Mouse (Mus musculus) embryonic facial prominence, embryonic 15.5 days (tissue): Measurements from ENCODE around the gene Arhgap15. TPM values are rescaled to one million over a fixed set of nuclear protein-coding genes. Genes with fewer than 3 reads are reported as not detected.

Source experiments
- ATAC-seq: fragments of 200-750 bp; cut with Nextera tagmentation; 2 replicates; pipeline ENCODE4 v1.8.0; 2017; ENCODE audit warnings: low read depth, moderate TSS enrichment; ENCODE audit not compliant: insufficient number of reproducible peaks, low FRiP score, low TSS enrichment
- H3K27ac ChIP-seq: fragments of 300-500 bp; sonication (generic); replicated peaks from 2 replicates; pipeline ENCODE4 v1.5.1; 2015; ENCODE audit warnings: mild to moderate bottlenecking, inconsistent platforms
- H3K27me3 ChIP-seq: fragments of 300-500 bp; sonication (generic); 2 replicates; pipeline ENCODE4 v1.6.1; 2015; ENCODE audit warnings: inconsistent platforms
- H3K36me3 ChIP-seq: fragments of 300-500 bp; sonication (generic); 2 replicates; pipeline ENCODE4 v1.6.1; 2015; ENCODE audit warnings: mild to moderate bottlenecking, inconsistent platforms
- H3K4me1 ChIP-seq: fragments of 300-500 bp; sonication (generic); 2 replicates; pipeline ENCODE4 v1.6.1; 2015; ENCODE audit warnings: inconsistent platforms
- H3K4me2 ChIP-seq: fragments of 300-500 bp; sonication (generic); replicated peaks from 2 replicates; pipeline ENCODE4 v1.6.1; 2015; ENCODE audit warnings: mild to moderate bottlenecking, inconsistent platforms
- H3K4me3 ChIP-seq: fragments of 300-500 bp; sonication (generic); replicated peaks from 2 replicates; pipeline ENCODE4 v1.5.1; 2015; ENCODE audit warnings: mild to moderate bottlenecking, inconsistent platforms
- H3K9ac ChIP-seq: fragments of 300-500 bp; sonication (generic); 2 replicates; pipeline ENCODE4 v1.6.1; 2015; ENCODE audit warnings: inconsistent platforms
- H3K9me3 ChIP-seq: fragments of 300-500 bp; sonication (generic); replicated peaks from 2 replicates; pipeline ENCODE4 v1.6.1; 2016; ENCODE audit warnings: inconsistent platforms
- WGBS: fragments of 180-500 bp; shearing (Covaris S2); methylation state at CpG from one replicate; pipeline ENCODE4 v1.1.7; 2015; 5-methylcytosine and 5-hydroxymethylcytosine counted together
- polyA plus RNA-seq: library from polyadenylated mRNA; unstranded; fragments of >200 nt; fragmentation: Nextera tagmentation; extraction: Ambion mirVana; gene quantifications from 2 replicates; pipeline ENCODE4 v1.2.1, GENCODE M21; 2015

Arhgap15 gene
- polyA plus RNA-seq, 1 experiment from 2014 or later, result 2.2 TPM

DNA sequence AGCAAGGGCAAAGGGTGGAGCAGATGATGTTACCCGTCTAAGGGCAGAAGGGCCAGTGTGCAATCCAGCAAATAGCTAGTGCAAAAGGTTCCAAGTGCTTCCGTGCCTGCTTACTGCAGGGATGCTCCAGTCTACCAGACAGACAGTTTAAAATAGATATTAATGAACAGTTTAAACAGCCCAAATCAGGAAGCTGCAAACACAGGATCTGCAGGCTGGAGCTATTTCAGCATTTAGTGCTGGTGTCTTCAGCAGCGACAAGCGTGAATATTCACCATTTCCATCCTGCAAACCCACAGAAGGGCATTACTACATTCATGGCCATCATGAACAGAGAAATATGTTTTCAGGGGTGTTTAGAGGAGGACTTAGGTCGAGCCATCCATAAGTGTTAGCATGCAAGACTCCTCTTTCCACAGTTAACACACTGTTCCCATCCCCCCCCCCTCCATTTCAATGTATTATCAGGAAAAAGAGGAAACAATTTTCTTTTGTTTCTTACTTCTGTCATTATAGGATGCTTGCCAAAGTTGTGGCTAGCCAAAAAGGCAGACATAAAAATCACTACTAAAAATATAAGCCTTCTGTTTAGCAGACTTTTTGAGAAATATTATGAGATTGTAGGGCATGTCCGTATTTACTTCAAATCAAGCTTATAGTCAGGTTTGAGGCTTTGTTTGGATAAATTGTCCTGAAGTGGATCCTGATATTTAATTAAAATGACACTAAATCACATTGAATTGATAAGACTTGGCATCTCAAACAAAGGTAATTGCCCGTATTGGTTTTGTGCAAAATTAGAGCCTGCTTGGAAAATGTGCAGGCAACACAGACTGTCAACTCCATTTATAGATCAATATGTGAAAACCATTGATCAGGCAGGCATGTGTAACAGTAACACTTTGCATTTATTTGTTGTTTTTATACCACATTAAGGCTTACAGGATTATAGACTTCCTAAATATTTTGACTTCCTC, 35.4 kb downstream of the Arhgap15 start:
- H3K4me1 ChIP-seq, result no peaks in the 10 kb centered on the region
- no peak overlapping the region for H3K9ac ChIP-seq
- no peak for ATAC-seq
- no peak overlapping the region for H3K4me3 ChIP-seq
- 65% methylated on average over 7 of the region's 7 CpGs for WGBS
- H3K9me3 ChIP-seq, result no peaks in the 10 kb centered on the region
- H3K27me3 ChIP-seq, result no peaks in the 10 kb centered on the region; the same call in 1 of the 2 replicates
- H3K36me3 ChIP-seq, result no peaks in the 10 kb centered on the region
- no peak overlapping the region for H3K4me2 ChIP-seq
- no peak overlapping the region for H3K27ac ChIP-seq

DNA sequence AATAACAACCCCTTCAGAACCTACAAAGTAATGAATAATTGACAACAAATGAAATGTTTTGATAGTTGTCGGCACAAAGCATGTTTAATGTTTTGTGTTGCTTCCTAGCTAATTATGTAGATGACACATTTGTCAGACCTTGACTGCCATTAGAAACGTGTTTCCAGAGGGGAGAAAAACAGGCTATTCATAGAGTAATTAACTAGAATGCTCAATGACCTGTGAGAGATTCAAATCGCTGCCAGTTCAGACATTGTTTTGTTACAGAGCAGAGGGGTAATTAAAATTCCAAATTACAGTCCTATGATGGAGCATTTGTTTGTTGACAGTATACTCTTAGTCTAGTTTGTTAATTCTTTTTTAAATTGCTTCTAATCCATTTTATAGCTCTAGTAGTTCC, 37.5 kb downstream of the Arhgap15 start:
- Histone ChIP-seq H3K27me3 (no peaks in the 10 kb centered on the region; the same call in 1 of the 2 replicates), H3K9me3 (no peaks in the 10 kb centered on the region), H3K4me2 (no peak overlapping the region), H3K4me3 (no peak overlapping the region), H3K9ac (no peak overlapping the region), H3K4me1 (no peaks in the 10 kb centered on the region), H3K36me3 (no peaks in the 10 kb centered on the region), H3K27ac (no peak overlapping the region)
- WGBS, result 34% methylated on average over 3 of the region's 3 CpGs
- no peak for ATAC-seq

- H3K4me3 ChIP-seq, result no peak overlapping the region
- H3K9ac ChIP-seq, result no peak overlapping the region
- ATAC-seq, result no peak; the same call in 1 of the 2 replicates
- no peak overlapping the region for H3K27ac ChIP-seq
- no peaks in the 10 kb centered on the region for H3K36me3 ChIP-seq
- no peaks in the 10 kb centered on the region for H3K4me1 ChIP-seq
- H3K4me2 ChIP-seq, result no peak overlapping the region
- no peaks in the 10 kb centered on the region for H3K9me3 ChIP-seq
- WGBS, result 42% methylated on average over 12 of the region's 12 CpGs
- H3K27me3 ChIP-seq, result no peaks in the 10 kb centered on the region; the same call in 1 of the 2 replicates
Measured at GRCm38 (mm10) chr2:43787141-43787540, 38.5 kb downstream of the Arhgap15 start.

- Histone ChIP-seq H3K4me3 (no peak overlapping the region), H3K27me3 (no peaks in the 10 kb centered on the region; the same call in 1 of the 2 replicates), H3K27ac (no peak overlapping the region), H3K36me3 (no peaks in the 10 kb centered on the region), H3K9me3 (no peaks in the 10 kb centered on the region), H3K4me1 (no peaks in the 10 kb centered on the region), H3K4me2 (no peak overlapping the region), H3K9ac (no peak overlapping the region)
- ATAC-seq, result no peak
- 41% methylated on average over 8 of the region's 8 CpGs for WGBS
Measured at GRCm38 (mm10) chr2:43788484-43788883, 39.9 kb downstream of the Arhgap15 start.

DNA sequence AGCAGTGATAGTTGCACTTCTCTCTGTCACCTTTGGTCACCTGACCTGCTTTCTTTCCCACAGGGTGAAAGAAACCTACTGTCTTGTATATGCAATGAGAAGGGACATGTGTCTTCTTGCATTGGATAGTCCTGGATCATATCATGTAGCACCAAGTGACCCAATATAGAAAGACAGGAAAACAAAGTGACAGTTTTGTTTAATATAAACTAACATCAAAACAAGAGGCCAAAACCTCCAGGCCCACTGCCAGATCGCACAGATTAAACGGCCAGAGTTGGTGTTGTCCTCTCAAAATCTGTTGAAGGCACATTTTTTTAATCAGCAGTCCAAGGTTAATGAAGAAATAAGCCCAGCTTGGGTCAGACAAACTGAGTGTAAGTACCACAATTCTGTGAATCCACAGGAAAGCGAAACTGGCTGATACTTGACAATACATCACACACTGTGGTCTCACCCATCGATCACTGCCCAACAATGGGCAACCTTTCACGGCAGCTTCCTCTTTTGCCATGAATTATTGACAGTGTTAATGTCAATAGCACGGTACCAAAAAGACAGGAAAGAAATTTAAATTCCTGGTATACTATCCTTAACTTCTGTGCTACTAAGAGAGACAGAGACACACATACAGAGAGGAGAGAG, 41.5 kb downstream of the Arhgap15 start:
- H3K4me1 ChIP-seq, result no peaks in the 10 kb centered on the region
- 78% methylated on average over 6 of the region's 6 CpGs for WGBS
- H3K4me3 ChIP-seq, result no peak overlapping the region
- ATAC-seq, result no peak
- no peak overlapping the region for H3K4me2 ChIP-seq
- no peak overlapping the region for H3K27ac ChIP-seq
- H3K27me3 ChIP-seq, result no peaks in the 10 kb centered on the region; the same call in 1 of the 2 replicates
- H3K9ac ChIP-seq, result no peak overlapping the region
- no peaks in the 10 kb centered on the region for H3K9me3 ChIP-seq
- no peaks in the 10 kb centered on the region for H3K36me3 ChIP-seq

- no peaks in the 10 kb centered on the region for H3K9me3 ChIP-seq
- no peak overlapping the region for H3K9ac ChIP-seq
- H3K4me2 ChIP-seq, result no peak overlapping the region
- ATAC-seq, result no peak
- no peak overlapping the region for H3K4me3 ChIP-seq
- no peaks in the 10 kb centered on the region; the same call in 1 of the 2 replicates for H3K27me3 ChIP-seq
- 77% methylated on average over 6 of the region's 6 CpGs for WGBS
- no peaks in the 10 kb centered on the region for H3K4me1 ChIP-seq
- no peaks in the 10 kb centered on the region for H3K36me3 ChIP-seq
- H3K27ac ChIP-seq, result no peak overlapping the region
Measured at GRCm38 (mm10) chr2:43791575-43791974, 43.0 kb downstream of the Arhgap15 start.

DNA sequence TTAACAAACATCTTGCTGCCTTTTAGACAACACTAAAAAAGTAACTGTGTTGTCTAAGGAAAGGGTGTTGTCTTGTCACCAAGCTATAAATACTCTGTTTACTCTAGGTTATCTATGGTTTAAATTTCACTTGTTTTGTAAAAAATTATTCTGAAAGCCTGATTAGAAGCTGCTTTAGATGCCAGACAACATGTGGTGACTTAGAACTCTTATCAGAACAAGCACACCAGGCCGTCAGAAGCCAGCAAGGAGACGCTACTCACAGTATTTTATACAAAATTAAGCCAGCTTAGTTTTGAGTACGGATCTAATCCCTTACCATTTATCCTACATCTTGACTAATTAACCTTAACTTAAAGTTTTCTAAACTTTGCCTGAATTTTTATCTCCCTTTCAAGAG, 44.5 kb downstream of the Arhgap15 start:
- Histone ChIP-seq H3K4me3 (no peak overlapping the region), H3K9ac (no peak overlapping the region), H3K4me1 (no peaks in the 10 kb centered on the region), H3K27me3 (no peaks in the 10 kb centered on the region), H3K9me3 (no peaks in the 10 kb centered on the region), H3K27ac (no peak overlapping the region), H3K4me2 (no peak overlapping the region), H3K36me3 (no peaks in the 10 kb centered on the region)
- ATAC-seq, result no peak
- WGBS, result 72% methylated on average over 3 of the region's 3 CpGs

- Histone ChIP-seq H3K4me2 (no peak overlapping the region), H3K4me1 (no peaks in the 10 kb centered on the region), H3K27ac (no peak overlapping the region), H3K36me3 (no peaks in the 10 kb centered on the region), H3K4me3 (no peak overlapping the region), H3K9ac (no peak overlapping the region), H3K27me3 (no peaks in the 10 kb centered on the region), H3K9me3 (no peaks in the 10 kb centered on the region)
- WGBS, result 85% methylated on average over 5 of the region's 5 CpGs
- ATAC-seq, result no peak
Measured at GRCm38 (mm10) chr2:43794700-43795099, 46.1 kb downstream of the Arhgap15 start.

DNA sequence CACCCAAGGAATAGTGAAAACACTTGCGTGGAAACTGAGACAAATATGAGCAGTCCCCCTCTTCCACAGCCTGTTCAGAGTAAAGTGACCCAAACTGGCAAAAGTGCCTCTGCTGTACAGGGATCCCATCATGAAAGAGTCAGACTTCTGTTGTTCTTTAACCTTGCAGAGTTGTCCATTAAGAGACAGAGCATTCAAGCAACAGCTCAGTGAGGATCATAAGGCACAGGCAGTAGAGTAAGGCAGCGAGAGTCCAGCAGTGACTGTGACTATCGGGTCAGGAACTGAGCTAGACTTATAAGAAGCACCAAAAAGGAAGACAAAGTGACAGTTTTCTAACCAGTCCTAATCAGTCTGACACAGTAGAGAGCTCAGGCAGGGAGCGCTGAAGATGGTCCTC, 47.8 kb downstream of the Arhgap15 start:
- Histone ChIP-seq H3K9ac (no peak overlapping the region), H3K4me3 (no peak overlapping the region), H3K27me3 (no peaks in the 10 kb centered on the region), H3K36me3 (no peaks in the 10 kb centered on the region), H3K4me2 (no peak overlapping the region), H3K27ac (no peak overlapping the region), H3K9me3 (no peaks in the 10 kb centered on the region), H3K4me1 (no peaks in the 10 kb centered on the region)
- no peak for ATAC-seq
- 94% methylated on average over 4 of the region's 4 CpGs for WGBS

DNA sequence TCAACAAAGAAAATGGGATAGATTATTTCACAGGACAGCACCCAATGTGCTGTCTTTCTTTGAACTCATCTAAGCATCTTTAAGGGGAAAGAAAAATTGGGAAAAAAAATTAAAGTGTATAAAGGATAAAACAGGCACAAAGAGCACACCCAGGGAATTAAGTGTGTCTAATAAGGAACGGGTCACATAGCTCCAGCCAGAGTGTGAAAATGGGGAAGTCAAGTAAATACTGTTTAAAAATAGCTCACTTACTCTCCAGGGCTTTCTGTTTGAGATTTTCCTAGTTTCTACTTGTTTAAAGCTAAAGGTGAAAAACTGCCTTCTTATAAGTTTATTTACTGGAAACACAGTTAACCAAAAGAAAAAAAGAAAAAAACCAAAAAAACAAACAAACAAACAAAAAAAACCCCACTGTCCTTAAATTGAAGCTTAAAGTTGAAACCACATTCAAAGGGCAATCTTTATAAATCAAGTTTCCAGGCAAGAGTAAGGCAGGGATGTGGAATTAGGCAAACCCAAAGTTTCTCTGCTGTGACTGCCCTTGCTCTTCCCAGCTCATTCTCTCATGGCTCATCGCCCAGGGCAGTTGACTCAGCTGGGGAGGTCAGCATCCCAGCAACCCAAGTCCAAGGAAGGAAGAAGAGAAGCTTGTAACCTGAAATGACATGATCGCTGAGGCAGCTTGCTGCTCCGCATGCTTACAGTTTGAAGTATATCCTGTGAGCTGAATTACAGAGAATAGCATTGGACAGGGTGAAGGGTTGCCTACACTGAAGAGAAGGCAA, 57.5 kb downstream of the Arhgap15 start:
- H3K4me3 ChIP-seq, result no peak overlapping the region
- WGBS, result 42% methylated on average over 4 of the region's 4 CpGs
- no peaks in the 10 kb centered on the region for H3K36me3 ChIP-seq
- H3K4me2 ChIP-seq, result no peak overlapping the region
- no peak for ATAC-seq
- no peak overlapping the region for H3K27ac ChIP-seq
- no peak overlapping the region for H3K9ac ChIP-seq
- H3K27me3 ChIP-seq, result no peaks in the 10 kb centered on the region
- H3K9me3 ChIP-seq, result no peaks in the 10 kb centered on the region
- H3K4me1 ChIP-seq, result no peaks in the 10 kb centered on the region
